Mouse (Mus musculus): ENCODE results near the gene Lbhd2.
A peak's percentile ranks its signal among the peaks of the same experiment; 100 is the strongest.

Gene Lbhd2

GRCm38 (mm10) chr12:111404880-111405279, 1.7 kb upstream of the Lbhd2 start:
- no peak for DNase-seq (ENCODE audit: low spot score)

- DNase-seq (ENCODE audit: low spot score): no peak
These were observed 3.0 kb downstream of the Lbhd2 start for GRCm38 (mm10) chr12:111409583-111409982.

GRCm38 (mm10) chr12:111411631-111412355, 5.2 kb downstream of the Lbhd2 start:
- DNase-seq (ENCODE audit: low spot score): no peak

GRCm38 (mm10) chr12:111412581-111413284, 6.1 kb downstream of the Lbhd2 start:
- DNase-seq (ENCODE audit: low spot score): no peak

GRCm38 (mm10) chr12:111413300-111413699, 6.7 kb downstream of the Lbhd2 start:
- DNase-seq (ENCODE audit: low spot score): peak; percentile 84

- no peak for DNase-seq (ENCODE audit: low spot score)
These were observed 10.5 kb downstream of the Lbhd2 start, which contains the start of gene Exoc3l4 for GRCm38 (mm10) chr12:111416921-111417779. Gene Exoc3l4 (plus strand): TSS chr12:111417017.

- DNase-seq (ENCODE audit: low spot score): no peak
These were observed 13.3 kb downstream of the Lbhd2 start for GRCm38 (mm10) chr12:111419918-111420317.

GRCm38 (mm10) chr12:111420946-111421709, 14.5 kb downstream of the Lbhd2 start:
- DNase-seq (ENCODE audit: low spot score): no peak

- no peak for DNase-seq (ENCODE audit: low spot score)
These were observed 16.2 kb downstream of the Lbhd2 start for GRCm38 (mm10) chr12:111422852-111423251.

GRCm38 (mm10) chr12:111423570-111424129, 17.0 kb downstream of the Lbhd2 start:
- no peak for DNase-seq (ENCODE audit: low spot score)

- DNase-seq (ENCODE audit: low spot score): no peak
These were observed 17.9 kb downstream of the Lbhd2 start for GRCm38 (mm10) chr12:111424547-111424946.

GRCm38 (mm10) chr12:111425258-111425657, 18.6 kb downstream of the Lbhd2 start:
- peak; percentile 55 for DNase-seq (ENCODE audit: low spot score)

GRCm38 (mm10) chr12:111425789-111426460, 19.3 kb downstream of the Lbhd2 start:
- peak; percentile 80 for DNase-seq (ENCODE audit: low spot score)

- no peak for DNase-seq (ENCODE audit: low spot score)
These were observed 21.0 kb downstream of the Lbhd2 start for GRCm38 (mm10) chr12:111427438-111428113.

GRCm38 (mm10) chr12:111428364-111428763, 21.8 kb downstream of the Lbhd2 start:
- no peak for DNase-seq (ENCODE audit: low spot score)

GRCm38 (mm10) chr12:111428961-111429911, 22.6 kb downstream of the Lbhd2 start:
- no peak for DNase-seq (ENCODE audit: low spot score)

GRCm38 (mm10) chr12:111430049-111430867, 23.6 kb downstream of the Lbhd2 start:
- no peak for DNase-seq (ENCODE audit: low spot score)

All from left cerebral cortex, adult 11 months (tissue).